Mouse (Mus musculus) cortical plate, adult 2 months (tissue): ENCODE measurements at regions not wholly inside any gene's neighbourhood (a gene's known extent, or its start where the extent isn't known, plus 50 kb on each side); places are given as distances from the start of the nearest gene placed in this dataset.

ENCODE experiments used
- H3K27ac ChIP-seq: fragments of 200-500 bp; 2 replicates; pipeline ENCODE4 v1.5.1; 2012; ENCODE audit warnings: low read length, control low read depth, inconsistent platforms; ENCODE audit not compliant: insufficient read depth
- H3K4me1 ChIP-seq: fragments of 200-500 bp; 2 replicates; pipeline ENCODE4 v1.6.1; 2011; ENCODE audit warnings: low read length; ENCODE audit not compliant: control insufficient read depth, insufficient read depth
- H3K4me3 ChIP-seq: fragments of 200-500 bp; 2 replicates; pipeline ENCODE4 v1.5.1; 2011; ENCODE audit warnings: mild to moderate bottlenecking, low read length, control low read depth; ENCODE audit not compliant: insufficient read depth
- CTCF ChIP-seq: fragments of 200-500 bp; IDR thresholded peaks from 2 replicates; pipeline ENCODE4 v1.5.1; 2011; ENCODE audit warnings: mild to moderate bottlenecking, control low read depth, low read length; ENCODE audit not compliant: insufficient read depth; ENCODE audit errors: extremely low read depth
- POLR2A ChIP-seq: fragments of 200-500 bp; IDR thresholded peaks from 2 replicates; pipeline ENCODE4 v1.6.1; 2011; ENCODE audit warnings: mild to moderate bottlenecking, low read length, control low read depth; ENCODE audit not compliant: insufficient read depth; ENCODE audit errors: extremely low read depth

DNA sequence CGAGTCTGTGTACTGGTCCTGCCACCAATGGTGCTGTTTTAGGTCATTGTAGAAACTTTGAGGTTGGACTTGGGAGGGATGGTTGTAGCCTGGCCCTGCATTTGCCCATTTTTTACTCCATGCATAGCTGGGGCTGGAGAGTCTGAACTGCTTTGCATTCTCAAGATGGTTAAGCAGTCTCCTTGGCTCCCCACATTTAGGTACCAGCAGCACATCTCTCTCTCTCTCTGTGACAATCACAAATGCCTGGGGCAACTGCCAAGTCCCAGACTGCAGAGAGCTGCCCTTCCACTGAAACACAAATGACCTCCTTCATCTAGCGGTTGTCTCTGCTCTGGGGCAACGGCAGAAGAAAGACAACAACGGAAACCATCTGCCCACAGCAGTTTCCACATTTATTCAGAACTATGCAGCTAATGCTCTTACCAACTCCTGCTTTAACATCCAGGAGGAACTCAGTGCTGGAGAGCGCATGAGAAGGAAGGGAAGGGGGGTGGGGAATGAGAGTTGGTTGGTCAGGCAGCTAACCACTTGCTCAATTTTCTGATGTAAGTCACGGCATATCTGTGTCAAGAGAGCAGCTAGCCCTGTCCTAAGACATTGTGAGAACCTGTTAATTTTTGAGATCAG, 269.9 kb downstream of the Rnf144a start:
- Histone ChIP-seq H3K27ac (no peak overlapping the region), H3K4me3 (no peak overlapping the region), H3K4me1 (no peaks in the 10 kb centered on the region; the same call in 1 of the 2 replicates)
- no peak for TF ChIP-seq POLR2A
- TF ChIP-seq CTCF: no peak

DNA sequence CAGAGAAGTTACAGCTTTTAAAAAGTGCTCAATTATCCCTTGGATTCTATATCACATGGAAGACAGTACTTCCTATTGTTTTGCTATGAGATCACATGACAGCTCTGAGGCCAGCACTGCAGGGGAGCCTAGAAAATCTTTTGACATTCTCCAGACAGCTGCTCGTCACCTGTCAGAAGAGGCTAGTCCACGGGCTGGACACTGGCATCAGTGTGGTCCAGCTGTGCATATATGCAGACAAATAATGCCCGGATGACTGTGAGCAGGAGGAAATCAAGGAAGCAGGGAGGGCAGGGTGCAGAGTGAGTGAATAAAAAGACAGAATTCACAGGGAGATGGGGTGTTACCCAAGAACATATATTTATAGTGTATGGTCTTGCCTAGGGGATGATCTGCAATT, 270.4 kb downstream of the Rnf144a start:
- H3K4me1 ChIP-seq: no peaks in the 10 kb centered on the region; the same call in 1 of the 2 replicates
- no peak overlapping the region for H3K27ac ChIP-seq
- no peak overlapping the region for H3K4me3 ChIP-seq
- TF ChIP-seq POLR2A: no peak
- no peak for TF ChIP-seq CTCF

DNA sequence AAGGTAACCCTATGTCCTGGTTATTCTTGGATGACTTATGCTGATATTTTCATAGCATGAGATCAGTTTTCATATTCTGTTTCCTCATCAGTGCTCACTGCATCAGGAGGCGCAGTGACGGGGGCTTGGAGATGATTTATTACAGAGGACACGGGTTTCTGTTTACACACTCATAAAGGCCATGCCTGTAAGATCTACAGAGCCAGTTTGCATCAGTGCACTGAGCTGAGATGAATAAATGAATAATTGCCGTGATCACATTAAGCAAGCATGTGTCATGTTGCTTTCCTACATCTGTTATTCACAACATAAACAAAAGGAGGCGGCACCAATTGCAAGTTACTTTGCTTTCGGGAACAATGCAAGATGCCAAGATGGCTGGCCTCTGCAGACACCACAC, 271.6 kb downstream of the Rnf144a start:
- Histone ChIP-seq H3K4me3 (no peak overlapping the region), H3K27ac (no peak overlapping the region), H3K4me1 (no peaks in the 10 kb centered on the region; the same call in 1 of the 2 replicates)
- TF ChIP-seq CTCF (no peak), POLR2A (no peak)

DNA sequence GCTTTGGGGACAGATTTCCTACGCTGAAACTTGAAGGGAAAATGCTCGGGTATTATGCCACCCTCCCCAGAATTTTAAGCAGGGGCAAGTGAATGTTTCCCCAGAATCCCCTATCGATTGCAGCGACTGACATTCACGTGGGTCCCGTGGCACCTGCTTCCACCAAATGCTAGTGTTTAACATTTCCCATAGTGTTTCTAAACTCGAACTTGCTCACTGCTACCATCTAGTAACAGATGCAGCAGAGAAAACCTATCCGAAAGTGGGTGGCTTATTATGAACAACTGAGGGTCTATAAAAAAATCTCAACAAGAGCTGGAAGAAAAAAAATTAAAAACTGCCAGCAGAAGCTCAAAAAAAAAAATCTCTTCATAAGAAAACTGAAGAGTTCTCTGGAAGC, 284.2 kb downstream of the Rnf144a start:
- no peak for TF ChIP-seq CTCF
- TF ChIP-seq POLR2A: no peak

DNA sequence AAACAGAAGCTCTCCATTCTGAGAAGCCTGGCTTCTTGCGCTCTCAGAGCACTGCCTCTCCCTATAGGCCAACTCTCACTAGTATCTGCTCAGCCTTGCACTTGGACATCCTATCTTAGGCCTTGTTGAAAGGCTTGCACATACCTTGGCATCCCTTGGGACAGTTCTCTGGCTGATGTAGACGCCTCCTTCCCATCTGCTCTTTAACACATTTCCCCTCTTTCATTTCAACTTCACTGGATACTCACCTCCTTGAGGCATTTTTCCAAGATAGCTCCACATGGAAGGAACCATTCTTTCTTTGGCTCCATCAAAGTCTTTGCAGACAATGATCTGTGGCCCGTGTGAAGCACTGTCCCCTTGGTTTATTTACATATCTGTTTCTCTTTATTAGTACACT, 285.0 kb downstream of the Rnf144a start:
- no peak for TF ChIP-seq POLR2A
- no peak for TF ChIP-seq CTCF
- Histone ChIP-seq H3K4me3 (no peak overlapping the region), H3K4me1 (peaks cover 2% of the 10 kb centered on the region; the same call in 1 of the 2 replicates), H3K27ac (no peak overlapping the region)

More for the DNA sequence above, 284.2 kb downstream of the Rnf144a start:
- Histone ChIP-seq H3K27ac (no peak overlapping the region), H3K4me3 (no peak overlapping the region), H3K4me1 (peaks cover 2% of the 10 kb centered on the region; the same call in 1 of the 2 replicates)

DNA sequence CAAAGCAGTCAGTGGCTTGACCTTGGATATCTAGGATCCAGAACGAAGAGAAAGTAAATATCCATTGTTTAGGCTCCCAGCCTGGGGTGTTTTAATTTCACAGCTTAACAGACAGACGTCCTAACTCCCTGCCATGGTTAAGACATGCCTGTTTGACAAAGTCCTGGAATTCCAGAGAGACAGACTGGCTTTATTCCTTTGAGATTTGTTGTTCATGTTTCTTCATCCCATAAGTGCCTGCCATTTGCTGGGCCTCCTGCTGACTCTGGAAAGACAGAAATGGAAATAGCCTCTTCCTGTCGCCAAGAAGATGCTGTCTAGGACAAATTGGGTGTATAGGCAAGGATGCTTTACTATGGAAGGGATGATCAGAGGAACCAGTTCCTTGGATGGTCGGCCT, 285.5 kb downstream of the Rnf144a start:
- TF ChIP-seq POLR2A: no peak
- no peak for TF ChIP-seq CTCF
- no peak overlapping the region for H3K4me3 ChIP-seq
- H3K27ac ChIP-seq: peak overlapping the region; percentile 42; the same call in 1 of the 2 replicates
- H3K4me1 ChIP-seq: peaks cover 2% of the 10 kb centered on the region; the same call in 1 of the 2 replicates

DNA sequence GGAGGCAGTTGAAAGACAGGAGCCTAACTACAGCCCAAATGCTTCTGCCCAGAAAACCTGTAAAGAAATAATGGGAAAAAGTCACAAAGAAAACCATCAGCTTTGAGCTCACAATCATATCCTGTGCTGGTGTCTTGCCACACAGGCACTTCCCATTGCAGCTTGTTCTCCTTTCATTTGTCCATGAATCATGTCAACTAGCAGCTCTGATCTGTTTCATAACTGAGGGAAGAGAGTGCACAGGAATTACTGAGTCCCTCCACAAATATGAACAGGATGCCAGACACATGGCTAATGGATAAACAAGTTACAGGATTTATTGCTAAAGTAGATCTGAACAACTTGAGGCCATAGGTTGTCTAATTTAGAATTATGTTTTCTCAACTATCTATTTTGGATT, 286.2 kb downstream of the Rnf144a start:
- H3K4me3 ChIP-seq: no peak overlapping the region
- peaks cover 2% of the 10 kb centered on the region; the same call in 1 of the 2 replicates for H3K4me1 ChIP-seq
- H3K27ac ChIP-seq: 0 out of 2 replicates have a peak overlapping the region, but pooled peaks have one; percentile 10
- TF ChIP-seq CTCF: no peak
- no peak for TF ChIP-seq POLR2A

DNA sequence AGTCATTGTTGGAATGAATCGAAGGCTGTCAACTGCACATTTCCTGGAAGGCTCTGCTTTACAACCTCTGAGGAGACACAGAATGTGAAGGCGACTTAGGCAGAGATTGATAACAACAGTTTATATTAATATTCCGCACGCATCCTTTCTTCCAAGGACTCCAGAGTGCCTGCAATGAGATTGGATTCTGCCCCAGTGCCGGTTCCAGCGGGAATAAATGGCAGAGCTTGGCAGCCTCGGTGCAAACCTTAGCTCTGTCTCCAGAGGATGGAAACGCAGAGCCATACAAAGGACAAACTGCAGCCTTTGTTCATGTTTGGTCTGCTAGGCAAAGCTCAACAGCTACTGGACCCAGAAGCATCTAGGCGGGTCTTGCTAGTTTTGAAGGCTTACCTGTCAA, 288.8 kb downstream of the Rnf144a start:
- H3K4me3 ChIP-seq: no peak overlapping the region
- H3K27ac ChIP-seq: no peak overlapping the region
- TF ChIP-seq CTCF (no peak), POLR2A (no peak)
- peaks cover under 1% of the 10 kb centered on the region; the same call in 1 of the 2 replicates for H3K4me1 ChIP-seq

DNA sequence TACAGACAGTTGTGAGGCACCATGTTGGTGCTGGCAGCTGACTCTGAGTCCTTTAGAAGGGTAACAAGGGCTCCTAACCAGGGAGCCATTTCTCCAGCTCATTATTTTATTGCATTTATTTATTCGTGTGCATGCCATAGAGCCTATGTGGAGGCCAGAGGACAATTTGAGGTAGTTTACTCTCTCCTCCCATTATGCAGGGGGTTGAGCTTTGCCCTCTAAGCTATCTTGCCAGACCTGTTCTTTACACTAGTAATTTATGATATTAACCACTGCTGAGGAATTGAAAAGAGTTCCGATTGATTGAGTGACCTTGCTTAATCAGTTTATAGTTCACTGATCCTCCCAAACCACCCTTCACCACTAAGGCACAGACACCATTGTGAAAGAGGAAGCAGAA, 290.8 kb downstream of the Rnf144a start:
- TF ChIP-seq POLR2A (no peak), CTCF (no peak)
- no peaks in the 10 kb centered on the region; the same call in 1 of the 2 replicates for H3K4me1 ChIP-seq

DNA sequence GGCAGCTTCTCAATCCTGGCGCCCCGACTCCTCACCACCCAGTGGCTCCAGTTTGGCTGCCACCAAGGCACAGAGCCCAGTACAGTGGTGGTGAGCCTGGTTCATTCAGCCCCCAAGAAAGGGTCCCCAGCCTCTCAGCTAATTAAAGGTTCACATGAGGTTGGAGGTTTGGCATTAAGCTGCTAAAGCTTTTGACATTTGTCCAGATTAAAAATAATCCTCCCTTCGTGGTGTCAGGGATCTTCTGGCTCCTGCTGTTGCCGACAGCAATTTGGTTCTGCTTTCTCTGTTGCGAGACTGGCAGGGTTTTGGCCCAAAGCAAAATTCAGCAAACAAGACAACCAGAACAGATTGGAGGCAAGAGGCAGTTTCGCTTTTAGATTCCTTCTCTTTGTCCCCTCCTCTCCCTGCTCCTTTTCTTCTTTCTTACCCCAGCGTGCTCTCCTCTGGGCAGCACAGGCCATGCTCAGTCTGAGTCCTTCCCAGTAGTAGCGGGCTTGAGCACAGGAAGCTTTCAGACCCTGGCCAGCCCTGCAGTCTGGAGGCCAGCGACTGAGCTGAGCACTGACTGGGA, 299.6 kb downstream of the Rnf144a start:
- TF ChIP-seq POLR2A: no peak
- TF ChIP-seq CTCF: no peak
- H3K4me3 ChIP-seq: no peak overlapping the region
- peaks cover 4% of the 10 kb centered on the region; the same call in 1 of the 2 replicates for H3K4me1 ChIP-seq
- H3K27ac ChIP-seq: no peak overlapping the region

More for the DNA sequence above, 290.8 kb downstream of the Rnf144a start:
- Histone ChIP-seq H3K4me3 (no peak overlapping the region), H3K27ac (no peak overlapping the region)
